Mouse (Mus musculus): ENCODE data around the gene Chuk.

DNA sequence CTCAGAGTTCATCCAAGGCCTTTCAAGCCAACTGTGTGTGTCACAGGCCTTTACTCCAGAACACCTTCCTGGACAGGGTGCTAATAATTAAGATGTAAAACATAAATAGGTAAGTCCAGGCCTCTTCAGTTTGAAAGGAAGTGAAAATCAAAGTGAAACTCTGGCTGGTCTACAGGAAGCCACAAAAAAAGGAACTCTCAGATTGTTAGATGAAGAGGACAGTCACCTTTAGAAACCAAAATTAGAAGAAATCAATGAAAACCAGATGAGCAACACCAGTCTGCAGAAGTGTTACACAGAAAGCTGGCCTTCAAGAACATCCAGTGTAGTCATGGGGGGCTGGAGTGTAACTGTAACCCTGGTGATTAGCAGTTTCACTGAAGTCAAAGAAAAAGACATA is 10.5 kb upstream of the Chuk start:
- TF ChIP-seq CTCF (IDR thresholded peaks at IDR 0.05; ENCODE audit: low read depth, low read length) (no peak), EP300 (IDR thresholded peaks at IDR 0.05; ENCODE audit: insufficient read depth, low read depth, low read length) (no peak)
